Mouse (Mus musculus): ENCODE results near the gene Il10rb. TPM values are rescaled to one million over a fixed set of nuclear protein-coding genes. Genes with fewer than 3 reads are reported as not detected.

The Il10rb gene
- polyA plus RNA-seq, 1 experiment, result 55.7 TPM

DNA sequence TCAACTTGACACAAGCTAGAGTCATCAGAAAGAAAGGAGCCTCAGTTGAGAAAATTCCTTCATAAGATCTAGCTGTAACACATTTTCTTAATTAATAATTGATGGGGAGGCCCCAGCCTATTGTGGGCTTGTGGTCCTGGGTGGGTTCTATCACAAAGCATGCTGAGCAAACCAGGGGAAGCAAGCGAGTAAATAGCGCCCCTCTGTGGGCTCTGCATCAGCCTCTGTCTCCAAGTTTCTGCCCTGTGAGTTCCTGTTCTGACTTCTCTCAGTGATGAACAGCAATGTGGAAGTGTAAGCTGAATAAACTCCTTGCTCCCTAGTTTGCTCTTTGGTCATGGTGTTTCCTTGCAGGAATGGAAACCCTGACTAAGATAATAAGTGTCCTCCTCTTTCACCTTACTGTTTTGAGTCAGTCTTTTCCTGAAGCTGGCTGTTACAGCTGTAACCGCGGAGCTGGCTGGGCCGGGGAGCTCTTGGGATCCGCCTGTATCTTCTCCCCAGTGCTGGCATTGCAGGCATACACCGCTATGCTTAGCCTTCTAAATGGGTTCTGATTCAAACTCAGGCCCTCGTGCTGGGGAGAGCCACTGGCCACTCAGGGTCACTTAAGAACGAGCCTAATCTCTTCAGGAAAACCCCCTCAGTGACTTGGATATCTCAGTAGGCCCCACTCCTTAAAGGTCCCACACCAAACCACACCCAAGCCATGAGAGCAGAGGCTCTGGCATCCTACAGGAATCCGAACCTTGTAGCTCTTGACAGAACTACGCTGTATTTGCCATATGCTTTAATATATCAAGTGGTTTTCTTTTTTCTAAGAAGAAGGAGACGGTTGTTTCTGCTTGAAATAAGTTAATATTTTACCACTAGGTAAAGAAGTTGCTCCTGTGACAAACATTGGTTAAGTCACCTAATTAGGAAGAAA lies 44.4 kb downstream of the Il10rb start:
- DNase-seq (ENCODE audit: low read depth), result no peak

DNA sequence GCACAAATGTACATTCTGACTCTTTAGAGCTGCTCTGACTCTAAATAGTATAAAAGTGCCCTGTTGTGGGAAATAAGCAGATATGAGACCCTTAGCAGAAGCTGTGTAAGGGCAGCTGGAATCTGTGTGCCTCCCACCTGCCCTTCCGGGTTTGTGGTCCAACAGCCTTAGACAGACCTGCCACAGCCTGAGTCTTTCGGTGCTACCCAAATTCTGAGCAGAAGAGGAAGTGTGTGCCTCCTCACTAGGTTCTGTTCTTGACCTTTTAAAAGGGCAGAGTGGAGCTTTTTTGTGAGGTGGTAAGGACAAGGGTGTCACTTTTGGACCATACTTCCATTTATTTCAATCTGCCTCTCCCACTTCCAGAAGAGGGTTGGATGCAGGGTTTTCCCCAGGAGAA lies 46.0 kb downstream of the Il10rb start:
- no peak for DNase-seq (ENCODE audit: low read depth)

DNA sequence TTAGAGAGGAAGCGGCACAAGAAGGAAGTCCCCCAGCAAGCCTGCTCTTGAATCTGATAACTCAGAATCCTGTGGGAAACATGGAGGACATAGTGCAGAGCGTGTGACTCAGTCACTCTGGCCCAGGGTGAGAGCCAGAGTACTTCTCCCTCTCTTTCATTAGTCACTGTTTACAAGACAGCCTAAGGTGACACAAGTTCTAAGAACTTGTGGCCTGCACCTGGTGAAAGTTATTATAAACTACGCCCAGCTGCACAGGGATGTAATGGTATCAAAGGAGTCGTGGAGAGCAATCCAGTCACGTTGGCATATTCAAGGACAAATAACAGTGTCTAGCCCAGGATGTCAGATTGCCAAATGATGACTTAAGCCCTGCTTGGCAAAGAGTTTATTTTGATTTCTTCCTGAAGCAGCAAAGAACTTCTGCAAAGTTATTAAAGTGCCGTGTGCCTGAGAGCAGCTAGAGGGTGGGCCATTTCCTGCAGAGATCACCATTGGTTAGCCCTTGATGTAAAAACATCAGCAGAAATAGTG lies 46.5 kb downstream of the Il10rb start:
- DNase-seq (ENCODE audit: low read depth), result no peak

DNA sequence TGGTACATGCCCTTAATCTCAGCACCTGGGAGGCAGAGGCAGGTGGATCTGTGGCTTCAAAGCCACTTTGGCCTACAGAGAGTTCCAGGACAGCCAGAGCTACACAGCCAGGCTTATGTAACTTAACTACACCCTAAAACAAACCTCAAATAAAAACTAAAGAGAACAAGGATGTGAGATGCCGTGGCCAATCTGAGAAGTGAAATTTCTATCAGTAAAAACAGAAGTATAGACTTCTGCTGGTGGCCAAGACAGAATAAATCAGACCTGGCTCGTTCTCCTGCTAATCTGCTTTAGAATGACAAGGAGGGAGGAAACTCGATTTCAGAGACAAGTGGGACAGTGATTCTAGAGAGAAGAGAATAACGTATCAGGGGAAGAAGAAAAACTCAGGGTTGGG lies 49.9 kb downstream of the Il10rb start:
- no peak for DNase-seq (ENCODE audit: low read depth)

DNA sequence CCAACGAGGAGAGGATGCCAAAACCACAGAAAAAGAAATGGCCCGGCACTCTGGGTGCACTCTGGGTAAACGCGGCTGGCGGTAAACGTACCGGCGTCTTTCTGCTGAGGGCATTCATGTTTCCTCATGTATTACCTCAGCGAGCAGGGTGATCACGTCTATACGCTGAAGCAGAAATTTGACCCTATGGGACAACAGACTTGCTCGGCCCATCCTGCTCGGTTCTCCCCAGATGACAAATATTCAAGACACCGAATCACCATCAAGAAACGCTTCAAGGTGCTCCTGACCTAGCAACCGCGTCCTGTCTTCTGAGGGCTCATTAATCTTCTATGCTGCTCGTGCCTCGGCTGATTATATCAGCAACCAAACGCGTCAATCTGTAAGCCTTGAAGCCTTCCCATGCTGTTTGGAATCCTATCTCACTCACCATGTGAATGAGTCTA lies 52.4 kb downstream of the Il10rb start:
- DNase-seq (ENCODE audit: low read depth), result no peak

DNA sequence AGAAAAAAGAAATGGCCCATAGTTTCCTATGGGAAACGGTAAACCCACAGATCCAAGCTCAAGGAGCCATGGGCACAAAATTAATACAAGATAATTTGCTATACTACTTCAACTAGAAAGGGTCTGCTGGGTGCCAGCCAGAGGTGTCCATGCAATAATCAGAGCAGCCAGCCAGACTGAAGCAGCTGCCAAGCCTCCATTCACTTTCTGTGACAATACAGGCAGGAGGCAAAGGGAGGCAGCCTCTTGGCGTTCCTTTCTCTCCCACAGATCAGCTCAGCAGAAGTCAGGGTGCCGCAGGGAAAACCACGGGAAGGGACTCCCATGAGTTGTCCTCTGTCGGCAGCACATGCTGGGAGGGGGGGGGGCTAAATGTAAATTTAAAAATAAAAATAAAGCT lies 53.0 kb downstream of the Il10rb start:
- DNase-seq (ENCODE audit: low read depth), result no peak

DNA sequence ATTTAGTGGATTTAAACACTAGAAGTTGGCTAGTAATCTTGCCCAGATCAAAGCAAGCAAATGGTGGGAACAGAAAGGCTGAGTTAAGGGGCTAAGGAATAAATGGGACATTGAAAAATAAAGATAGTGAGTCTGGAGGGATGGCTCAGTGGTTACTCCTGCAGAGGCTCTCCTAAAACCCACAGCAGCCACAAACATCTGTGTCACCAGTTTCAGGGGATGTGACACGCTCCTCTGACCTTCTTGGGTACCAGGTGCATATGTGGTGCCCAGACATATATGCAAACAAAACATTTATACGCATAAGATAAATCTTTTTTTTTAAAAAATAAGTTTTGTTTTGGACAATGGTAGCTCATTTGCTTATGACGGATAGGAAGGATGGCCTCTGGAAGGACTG lies 53.4 kb downstream of the Il10rb start:
- DNase-seq (ENCODE audit: low read depth), result no peak

DNA sequence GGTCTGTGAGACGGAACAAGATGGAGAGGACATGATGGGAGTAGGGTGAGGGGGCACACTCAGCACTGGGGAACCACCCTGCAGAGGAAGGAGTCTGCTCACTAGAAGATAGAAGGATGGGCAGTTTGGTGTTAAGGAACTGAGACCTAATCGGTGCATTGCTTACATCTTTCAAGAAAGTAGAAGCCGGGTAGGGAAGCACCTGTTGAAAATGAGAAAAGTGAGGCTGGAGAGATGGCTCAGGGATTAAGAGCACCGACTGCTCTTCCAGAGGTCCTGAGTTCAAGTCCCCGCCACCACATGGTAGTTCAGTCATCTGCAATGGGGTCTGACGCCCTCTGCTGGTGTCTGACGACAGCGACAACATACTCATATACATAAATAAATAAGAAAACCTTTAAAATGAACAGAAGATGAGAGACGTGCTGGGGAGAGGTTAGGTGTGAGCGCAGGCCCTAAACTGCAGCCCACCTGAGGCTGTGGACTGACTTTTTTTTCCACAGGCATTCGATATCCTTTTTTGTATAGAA lies 53.9 kb downstream of the Il10rb start:
- no peak for DNase-seq (ENCODE audit: low read depth)

DNA sequence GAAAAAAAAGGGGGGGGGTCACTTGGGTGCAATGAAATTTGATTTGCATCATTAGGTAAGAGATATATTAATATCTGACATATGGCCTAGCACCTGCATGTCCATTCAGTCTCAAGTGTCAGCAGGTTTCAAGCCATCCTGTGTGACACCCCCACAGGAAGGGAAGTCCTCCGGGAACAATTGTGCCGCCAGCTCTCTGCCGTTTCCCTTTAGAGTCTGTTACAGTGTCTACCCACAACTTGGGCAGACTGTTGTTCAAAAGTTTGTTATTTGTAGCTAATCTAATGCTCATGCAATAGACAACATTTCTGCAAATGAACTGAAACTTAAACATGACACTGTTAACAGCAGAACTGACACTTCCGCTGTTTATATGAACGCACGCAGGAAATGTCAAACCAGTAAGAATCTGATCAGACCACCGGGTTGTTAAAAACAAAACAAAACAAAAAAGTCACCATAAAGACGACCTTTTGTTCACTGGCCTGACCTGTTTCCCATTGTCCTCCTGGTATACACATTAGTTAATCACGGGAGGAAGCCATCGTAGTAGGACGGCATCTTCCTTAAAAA lies 55.2 kb downstream of the Il10rb start:
- no peak for DNase-seq (ENCODE audit: low read depth)

DNA sequence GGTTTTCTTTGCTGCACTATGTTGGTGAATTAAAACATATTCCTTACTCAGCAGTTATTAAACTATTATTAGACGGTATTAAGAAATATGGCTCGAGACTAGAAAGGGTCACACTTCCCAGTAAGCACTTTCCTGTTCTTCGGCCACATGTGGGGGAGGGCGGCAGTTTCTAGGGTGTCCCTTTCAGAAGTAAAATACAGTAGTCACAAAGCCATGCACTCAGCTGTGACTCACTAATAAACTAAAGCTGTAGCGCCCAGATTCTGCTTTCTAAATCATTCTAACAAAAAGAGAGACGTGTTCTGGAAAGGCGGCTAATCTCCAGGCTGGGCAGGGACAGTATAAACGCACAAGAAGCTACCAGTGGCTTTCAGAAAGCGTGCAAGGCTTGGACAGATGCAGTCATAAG lies 55.8 kb downstream of the Il10rb start:
- DNase-seq (ENCODE audit: low read depth), result no peak

DNA sequence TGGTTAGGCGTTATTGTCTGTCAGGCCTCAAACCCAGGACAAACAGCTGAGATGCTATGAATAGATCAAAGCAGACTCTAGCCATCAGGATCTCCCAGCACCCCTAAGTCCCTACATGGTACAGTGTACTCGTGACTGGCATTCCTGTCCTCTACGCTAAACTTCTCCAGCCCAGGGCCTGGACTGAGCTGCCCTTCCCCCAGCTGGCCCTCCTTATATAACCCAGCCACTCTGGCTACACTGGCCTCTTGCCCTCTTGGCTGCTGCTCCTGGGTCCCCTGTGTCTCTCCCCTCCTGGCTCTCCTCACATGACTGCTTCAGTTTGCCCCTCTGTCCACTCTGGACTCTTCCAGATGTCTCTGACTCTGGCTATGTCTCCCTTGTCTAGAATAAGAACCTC lies 56.7 kb downstream of the Il10rb start:
- no peak for DNase-seq (ENCODE audit: low read depth)

DNA sequence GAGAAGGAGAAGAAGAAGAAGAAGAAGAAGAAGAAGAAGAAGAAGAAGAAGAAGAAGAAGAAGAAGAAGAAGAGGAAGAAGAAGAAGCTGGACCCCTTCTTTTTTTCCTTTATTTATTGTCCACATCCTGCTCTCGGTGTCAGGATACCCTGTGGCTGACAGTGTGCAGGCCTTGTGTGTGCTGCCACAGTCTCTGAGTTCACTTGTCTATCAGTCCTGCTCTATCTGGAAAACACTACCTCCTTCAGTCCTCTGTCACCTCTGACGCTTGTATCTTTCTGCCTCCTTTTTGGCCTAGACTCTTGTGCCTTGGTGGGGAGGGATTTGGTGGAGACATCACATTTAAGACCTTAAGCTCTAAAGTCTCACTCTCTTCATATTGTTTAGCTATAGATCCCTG lies 57.4 kb downstream of the Il10rb start:
- no peak for DNase-seq (ENCODE audit: low read depth)

DNA sequence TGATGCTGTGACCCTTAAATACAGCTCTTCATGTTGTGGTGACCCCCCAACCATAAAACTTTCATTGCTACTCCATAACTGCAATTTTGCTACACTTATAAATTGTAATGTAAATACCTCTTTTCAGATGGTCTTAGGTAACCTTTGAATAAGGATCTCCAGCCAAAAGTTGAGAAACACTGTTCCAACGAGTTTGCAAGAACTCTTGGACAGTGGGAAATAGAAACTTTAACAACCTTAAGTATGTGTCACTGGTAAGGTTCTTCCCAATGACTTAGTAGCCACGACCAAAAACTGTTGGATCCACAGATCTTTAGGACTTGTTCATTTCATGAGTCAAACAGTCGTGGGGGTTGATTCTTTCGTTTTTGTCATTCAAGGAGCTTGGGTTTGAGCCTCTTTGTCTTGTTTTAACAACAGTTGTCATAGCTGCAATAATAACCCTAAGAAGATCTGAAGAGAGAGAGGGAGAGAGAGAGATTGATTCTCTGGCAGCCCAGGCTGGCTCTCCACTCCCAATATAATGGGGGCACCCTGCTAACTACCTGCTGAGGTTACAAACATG lies 58.0 kb downstream of the Il10rb start:
- DNase-seq (ENCODE audit: low read depth), result no peak

DNA sequence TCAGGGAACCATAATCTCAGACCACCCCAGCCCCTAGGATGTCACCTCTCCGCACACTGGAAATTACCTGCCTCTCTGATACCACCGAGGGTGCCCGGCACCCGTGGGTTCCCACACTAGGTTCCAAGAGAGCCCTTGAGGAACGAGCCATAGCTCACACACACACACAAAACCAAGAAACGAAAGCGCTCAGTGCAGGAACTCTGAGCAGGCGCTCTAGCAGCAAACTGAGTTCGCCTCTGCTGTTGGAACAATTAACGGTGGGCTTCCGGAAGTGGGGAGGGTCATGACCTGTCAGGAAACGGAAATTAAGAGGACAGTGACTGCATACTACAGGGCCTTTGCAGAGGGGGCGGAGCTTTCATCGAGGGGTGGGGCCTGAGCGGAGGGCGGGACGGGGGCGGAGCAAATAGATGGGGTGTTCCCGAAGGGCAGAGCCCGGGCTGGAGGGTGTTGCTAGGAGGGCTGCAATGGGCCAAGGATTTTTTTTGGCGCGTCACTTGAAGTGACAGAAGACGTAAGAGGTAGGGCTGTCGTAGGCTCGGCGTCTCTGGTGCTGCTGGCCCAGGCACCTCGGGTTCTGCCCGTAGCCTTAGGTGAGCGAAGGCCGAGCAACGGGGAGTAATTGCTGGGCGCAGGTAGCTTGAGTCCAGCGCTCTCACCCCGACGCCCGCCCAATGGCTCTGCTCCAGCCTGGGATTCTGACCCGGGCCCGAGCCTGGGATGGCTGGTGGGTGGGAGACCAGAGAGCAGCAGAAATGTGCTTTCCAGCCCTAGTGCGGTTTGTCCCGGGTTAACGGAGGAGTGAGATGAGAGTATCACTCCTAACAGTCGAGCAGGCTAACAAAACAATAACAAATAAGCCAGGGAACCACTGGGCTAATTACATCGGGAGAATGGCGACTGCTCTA lies 58.9 kb downstream of the Il10rb start:
- no peak for DNase-seq (ENCODE audit: low read depth)

DNA sequence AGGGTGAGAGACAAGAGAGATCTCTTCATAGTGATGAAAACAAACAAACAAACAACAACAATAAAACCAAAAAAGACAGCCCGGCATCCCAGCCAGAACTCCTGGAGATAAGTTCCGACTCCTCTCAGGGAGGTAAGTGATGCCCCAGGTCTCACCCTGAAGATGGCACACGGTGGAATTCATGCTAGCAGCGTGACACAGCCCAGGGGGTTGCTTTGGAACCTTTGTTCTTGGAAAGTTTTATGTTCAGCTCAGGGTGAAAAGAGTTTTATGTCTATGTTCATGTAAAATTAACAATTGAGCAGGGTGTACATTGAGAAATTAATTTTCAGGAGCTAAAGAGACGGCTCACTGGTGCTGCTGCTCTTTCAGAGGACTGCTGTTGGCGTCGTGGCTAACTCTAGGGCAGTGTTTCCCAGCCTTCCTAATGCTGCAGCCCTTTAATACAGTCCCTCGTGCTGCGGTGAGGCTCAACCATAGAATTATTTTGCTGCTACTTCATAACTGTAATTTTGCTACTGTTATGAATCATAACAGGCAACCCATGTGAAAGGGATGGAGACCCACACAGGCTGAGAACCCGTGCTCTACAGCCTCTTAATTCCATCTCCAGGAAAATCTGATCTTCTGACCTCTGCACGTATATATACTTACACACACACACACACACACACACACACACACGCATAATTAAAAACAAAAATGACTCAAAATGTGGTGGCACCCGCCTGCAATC lies 59.7 kb downstream of the Il10rb start:
- DNase-seq (ENCODE audit: low read depth), result no peak

DNA sequence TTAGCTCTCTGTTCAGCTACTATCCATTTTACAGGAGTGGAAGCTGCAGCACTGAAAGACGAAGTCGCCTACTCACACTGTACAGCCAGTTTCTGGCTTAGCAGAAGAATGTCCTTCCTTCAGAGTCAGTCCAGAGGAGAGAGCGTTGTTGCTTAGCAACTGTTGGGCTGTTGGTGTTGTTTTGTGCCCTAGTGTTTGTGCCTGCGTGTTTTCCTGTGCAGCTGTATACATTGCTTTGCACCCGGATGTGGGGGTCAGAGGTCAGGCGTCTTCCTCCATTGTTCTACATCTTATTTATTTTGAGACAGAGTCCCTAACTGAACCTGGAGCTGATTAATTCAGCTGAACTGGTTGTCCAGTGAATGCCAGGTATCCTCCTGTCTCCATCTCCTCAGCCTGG lies 60.6 kb downstream of the Il10rb start:
- no peak for DNase-seq (ENCODE audit: low read depth)

DNA sequence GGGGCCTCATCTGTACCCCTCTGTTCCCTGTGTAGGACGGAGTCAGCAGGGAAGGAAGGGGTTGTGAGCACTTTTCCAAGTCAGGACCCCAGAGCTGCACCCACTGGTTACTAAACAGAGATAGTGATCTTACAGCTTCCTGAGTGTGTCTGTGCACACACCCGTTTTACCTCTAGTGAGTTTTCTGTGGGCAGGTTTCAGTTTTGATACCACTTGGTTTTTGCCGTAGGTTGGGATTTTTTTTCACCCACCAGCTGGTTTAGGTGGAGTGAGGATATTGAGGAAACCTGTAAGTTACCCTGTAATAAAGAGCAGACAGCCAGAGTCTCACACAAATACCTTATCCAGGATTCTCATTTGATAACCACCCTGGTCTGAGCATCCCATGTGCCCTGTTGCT lies 64.5 kb downstream of the Il10rb start:
- no peak for DNase-seq (ENCODE audit: low read depth)

DNA sequence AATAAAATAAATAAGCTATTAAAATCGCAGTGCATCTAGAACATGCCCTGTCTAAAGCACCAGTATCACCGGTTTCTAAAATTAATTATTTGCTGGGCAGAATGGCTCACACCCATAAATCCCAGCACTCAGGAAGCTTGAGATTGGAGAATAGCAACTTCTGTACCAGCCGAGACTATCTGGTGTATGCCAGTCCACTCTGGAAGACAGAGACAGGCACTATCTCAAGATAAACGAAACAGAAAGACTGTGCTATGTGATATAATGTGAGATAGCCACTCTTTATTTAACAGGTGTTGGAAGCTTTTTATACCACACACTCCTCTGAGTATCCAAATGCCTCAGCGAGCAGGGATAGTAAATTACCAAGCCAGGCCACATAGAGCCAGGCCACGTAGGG lies 65.5 kb downstream of the Il10rb start:
- no peak for DNase-seq (ENCODE audit: low read depth)

Measured in gonadal fat pad, adult 2 months (tissue).